Mouse (Mus musculus): ENCODE data around the gene Atp11b.

GRCm38 (mm10) chr3:35889531-35889930 lies 135.6 kb downstream of the Atp11b start:
- TF ChIP-seq EP300 (IDR thresholded peaks at IDR 0.05; ENCODE audit: low read depth) (no peak), CTCF (IDR thresholded peaks at IDR 0.05; ENCODE audit: low read depth) (no peak)
